Mouse (Mus musculus) heart, adult 18-20 months (tissue): ENCODE data around the gene Neu1. TPM values are rescaled to one million over a fixed set of nuclear protein-coding genes. Genes with fewer than 3 reads are reported as not detected.
"Not testable (repeated sequence)": the region's sequence is repeated elsewhere in the genome, so short reads cannot be mapped to it uniquely, and the experiment has no call there.

Source experiments
- DNase-seq, 2 experiments: peaks; one replicate each; pipeline ENCODE4 v3.0.0; 2021 to 2022; ENCODE audit warnings: mixed read lengths in 1 of 2
- long read RNA-seq, 2 experiments: library from polyadenylated mRNA; stranded (forward); transcript quantifications; one replicate each; pipeline ENCODE4 v2.0.0; 2021
- total RNA-seq, 2 experiments: library from RNA; stranded (reverse); gene quantifications; 2 replicates each; pipeline ENCODE4 v1.2.3; 2021

The Neu1 gene
- total RNA-seq: 10 to 100 TPM; 14.6 to 15.9 TPM
- long read RNA-seq, experiment 1, transcript Neu1-201 (6 exons, 2,474 nt): major isoform, 8 of 10 reads
- long read RNA-seq, experiment 1, partial matches to known transcripts: 1 of 10 reads
- long read RNA-seq, experiment 1, other reads (novel, unspliced or antisense): 1 of 10 reads
- long read RNA-seq, experiment 2, transcript Neu1-201 (6 exons, 2,474 nt): major isoform, 7 of 9 reads
- long read RNA-seq, experiment 2, partial matches to known transcripts: 0 of 9 reads
- long read RNA-seq, experiment 2, other reads (novel, unspliced or antisense): 2 of 9 reads

- peak; percentile 99 for DNase-seq
These were observed at the start of gene Neu1 for GRCm38 (mm10) chr17:34931061-34931734. Gene Neu1 (plus strand): TSS chr17:34931253.

GRCm38 (mm10) chr17:34881683-34882310, 49.3 kb upstream of the Neu1 start, which contains the start of gene Gm20547:
Gene Gm20547 (minus strand): TSS chr17:34882042.
- DNase-seq: no peak

- DNase-seq: no peak
These were observed 47.7 kb upstream of the Neu1 start for GRCm38 (mm10) chr17:34883332-34883731.

GRCm38 (mm10) chr17:34884704-34885103, 46.3 kb upstream of the Neu1 start:
- no peak for DNase-seq

- no peak for DNase-seq
These were observed 45.4 kb upstream of the Neu1 start for GRCm38 (mm10) chr17:34885615-34886014.

GRCm38 (mm10) chr17:34887942-34888341, 43.1 kb upstream of the Neu1 start:
- no peak for DNase-seq

- no peak for DNase-seq
These were observed 40.8 kb upstream of the Neu1 start for GRCm38 (mm10) chr17:34890074-34890743.

- DNase-seq: no peak
These were observed 39.7 kb upstream of the Neu1 start for GRCm38 (mm10) chr17:34891377-34891776.

- DNase-seq: no peak
These were observed 37.8 kb upstream of the Neu1 start for GRCm38 (mm10) chr17:34893072-34893824.

GRCm38 (mm10) chr17:34894074-34894597, 36.9 kb upstream of the Neu1 start:
- DNase-seq: peak; percentile 94 to 96

GRCm38 (mm10) chr17:34894801-34895530, 36.1 kb upstream of the Neu1 start:
- peak; percentile 60 to 71 for DNase-seq

GRCm38 (mm10) chr17:34895724-34896123, 35.3 kb upstream of the Neu1 start:
- DNase-seq: no peak

- DNase-seq: no peak
These were observed 34.7 kb upstream of the Neu1 start for GRCm38 (mm10) chr17:34896366-34896765.

- DNase-seq: peak; percentile 35 to 45
These were observed 33.5 kb upstream of the Neu1 start for GRCm38 (mm10) chr17:34897373-34898159.

- peak; percentile 87 to 88 for DNase-seq
These were observed 32.9 kb upstream of the Neu1 start, which contains the start of the genes C2 and Ehmt2 for GRCm38 (mm10) chr17:34898160-34898586. Gene C2 (minus strand): TSS chr17:34898265. Gene Ehmt2 (plus strand): TSS chr17:34898469.

- DNase-seq: no peak
These were observed 32.4 kb upstream of the Neu1 start for GRCm38 (mm10) chr17:34898706-34899052.

- DNase-seq: peak; percentile 44 to 69
These were observed 31.8 kb upstream of the Neu1 start for GRCm38 (mm10) chr17:34899053-34899889.

GRCm38 (mm10) chr17:34899890-34900243, 31.2 kb upstream of the Neu1 start:
- DNase-seq: peak in 1 of 2 experiments; percentile 68

- DNase-seq: not testable (repeated sequence)
These were observed 30.2 kb upstream of the Neu1 start for GRCm38 (mm10) chr17:34900826-34901225.
